Mouse (Mus musculus) embryo, embryonic 11.5 days (tissue): ENCODE measurements around the gene Wipf2.

Experiments used
- DNase-seq: peaks from one replicate; pipeline ENCODE4 v3.0.0-alpha.2; 2012; ENCODE audit warnings: low read depth, low spot score

Wipf2 gene

DNA sequence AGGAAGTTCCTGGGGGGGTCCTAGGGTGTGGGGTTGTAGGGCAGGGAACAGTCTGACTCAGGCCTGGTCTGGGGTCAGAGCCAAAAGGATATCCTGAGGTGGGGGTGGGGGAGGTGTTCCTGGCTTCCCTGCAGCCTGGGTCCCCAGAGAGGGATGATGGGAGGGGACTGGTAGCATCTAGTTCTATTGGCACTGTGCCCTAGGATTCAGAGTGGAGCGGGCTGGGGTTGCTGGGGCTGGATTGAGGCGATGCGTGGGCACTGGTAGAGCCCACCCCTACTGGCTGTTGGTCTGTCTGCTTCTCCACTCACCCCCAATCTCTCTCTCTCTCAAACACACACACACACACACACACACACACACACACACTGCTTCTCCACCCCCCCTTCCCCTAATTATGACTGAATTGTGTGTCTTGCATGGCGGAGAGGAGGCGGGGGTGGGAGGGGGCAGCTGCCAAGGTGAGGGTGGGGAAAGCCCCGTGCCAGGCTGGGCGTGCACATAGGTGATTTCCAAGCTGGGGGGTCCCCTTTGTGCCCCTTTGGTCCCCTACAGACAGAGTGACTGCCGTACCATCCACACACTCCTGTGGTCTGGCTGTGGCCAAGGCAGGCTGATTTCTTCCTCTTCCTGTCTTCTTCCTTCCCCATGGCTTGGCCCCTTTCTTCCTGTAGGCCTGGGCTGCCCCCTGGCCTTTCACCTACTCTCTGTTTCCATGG lies 79.6 kb downstream of the Wipf2 start:
- no peak for DNase-seq

DNA sequence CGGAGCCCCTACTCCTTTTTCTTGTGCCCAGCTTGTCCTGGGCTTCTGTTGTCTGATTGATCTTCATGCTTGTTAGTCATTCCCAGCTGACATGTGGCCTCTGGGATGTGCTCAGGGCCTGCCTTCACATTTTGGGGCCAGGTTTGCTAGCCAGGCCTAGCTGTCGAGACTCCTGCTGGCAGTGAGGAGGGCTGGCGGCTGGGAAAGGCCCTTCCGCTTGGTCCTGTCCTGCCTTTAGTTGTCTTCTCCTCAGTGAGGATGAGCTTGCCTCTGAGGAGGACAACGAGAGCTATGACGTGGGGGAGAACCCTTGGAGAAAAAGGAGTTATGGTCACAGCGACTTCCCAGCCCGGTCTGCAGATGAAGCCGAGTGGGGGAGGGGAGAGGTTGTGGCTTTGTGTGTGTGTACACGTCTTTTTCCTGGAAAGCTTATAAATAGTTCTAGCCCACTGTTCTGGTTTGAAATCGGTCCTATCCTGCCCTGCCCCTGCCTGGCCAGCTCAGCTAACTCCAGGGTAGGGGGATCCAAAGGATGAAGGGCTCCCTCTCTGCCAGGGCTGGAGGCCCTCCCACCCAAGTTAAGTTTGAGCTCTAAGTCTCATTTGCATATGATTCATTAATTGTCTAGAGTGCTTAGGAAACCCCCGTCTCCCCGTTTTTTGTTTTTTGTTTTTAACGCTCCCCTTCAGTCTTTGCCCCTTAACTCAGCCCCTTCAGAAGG lies 80.5 kb downstream of the Wipf2 start:
- DNase-seq: no peak

DNA sequence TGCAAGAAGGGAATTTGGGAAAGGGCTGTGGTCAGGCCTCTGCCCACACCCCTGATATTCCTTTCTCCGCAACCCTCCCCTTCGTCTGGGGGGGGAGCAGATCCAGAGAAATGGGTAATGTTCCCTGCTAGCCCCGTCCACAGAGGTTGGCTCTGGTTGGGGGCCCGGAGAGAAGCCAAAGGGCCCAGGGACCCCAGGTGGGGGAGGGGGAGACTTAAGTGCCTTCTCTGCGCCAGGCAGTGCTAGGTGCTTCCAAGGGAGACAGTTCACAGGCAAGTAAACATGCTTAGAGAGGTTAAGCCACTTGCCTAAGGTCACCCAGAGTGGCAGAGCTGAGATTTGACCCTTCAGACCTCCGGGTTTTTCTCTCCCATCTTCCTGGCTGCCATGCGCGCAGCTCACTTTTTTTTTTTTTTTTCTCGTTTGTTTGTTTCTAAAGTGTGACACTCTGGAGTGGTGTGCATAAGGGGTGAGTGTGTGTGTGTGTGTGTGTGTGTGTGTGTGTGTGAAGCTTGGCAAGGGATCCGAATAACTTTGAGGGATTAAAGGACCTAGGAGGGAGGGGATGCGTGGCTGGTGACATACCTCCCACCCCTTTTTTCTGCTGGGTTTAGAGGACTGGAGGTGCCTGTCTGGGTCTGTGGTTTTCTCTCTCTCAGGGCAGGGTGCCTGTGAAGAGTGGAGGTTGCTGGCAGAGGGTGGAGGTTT lies 81.6 kb downstream of the Wipf2 start:
- no peak for DNase-seq

DNA sequence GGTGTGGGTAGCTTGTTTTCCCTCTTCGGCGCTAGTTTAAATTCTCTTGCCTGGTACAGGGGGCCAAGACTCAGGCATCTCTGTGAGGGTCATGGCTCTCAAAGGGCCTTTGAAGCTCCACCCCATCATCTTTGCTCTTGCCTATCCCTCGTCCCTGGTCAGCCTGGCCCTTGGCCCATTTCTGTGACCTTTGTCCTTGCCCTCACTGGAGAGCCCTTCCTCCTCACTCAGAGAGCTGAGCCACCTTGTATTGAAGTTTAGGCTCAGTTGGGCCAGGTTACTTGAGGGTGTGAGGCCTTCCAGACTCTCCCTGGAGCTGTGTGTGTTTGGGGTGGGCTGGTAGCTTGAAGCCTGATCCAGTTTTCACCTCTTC lies 82.2 kb downstream of the Wipf2 start:
- no peak for DNase-seq

DNA sequence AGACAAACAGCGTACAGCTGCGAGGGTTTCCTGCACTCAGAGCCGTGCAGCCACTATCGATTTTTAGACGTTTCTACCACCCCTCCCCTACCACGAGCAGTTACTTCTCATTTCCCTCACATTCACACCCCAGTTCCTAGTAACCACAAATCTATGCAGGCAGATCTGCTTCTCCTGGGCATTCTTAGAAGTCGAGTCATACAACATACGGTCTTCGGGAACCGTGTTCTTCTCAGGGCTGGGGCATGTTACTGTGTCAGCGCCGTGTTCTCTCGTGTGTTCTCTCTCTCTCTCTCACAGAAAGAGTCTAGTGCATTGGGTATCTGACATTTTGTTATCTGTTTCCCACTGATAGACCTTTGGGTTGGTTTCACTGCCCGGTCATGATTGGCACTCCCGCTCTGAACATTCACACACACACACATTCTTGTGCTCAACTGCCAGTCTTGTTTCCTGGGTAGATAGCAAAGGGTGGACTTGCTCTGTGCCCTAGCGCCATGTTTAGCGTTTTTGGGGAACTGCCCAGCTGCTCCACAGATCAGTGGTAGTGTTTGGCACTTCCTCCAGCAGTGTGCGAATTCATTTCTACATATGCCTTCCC lies 84.6 kb downstream of the Wipf2 start:
- DNase-seq: no peak

DNA sequence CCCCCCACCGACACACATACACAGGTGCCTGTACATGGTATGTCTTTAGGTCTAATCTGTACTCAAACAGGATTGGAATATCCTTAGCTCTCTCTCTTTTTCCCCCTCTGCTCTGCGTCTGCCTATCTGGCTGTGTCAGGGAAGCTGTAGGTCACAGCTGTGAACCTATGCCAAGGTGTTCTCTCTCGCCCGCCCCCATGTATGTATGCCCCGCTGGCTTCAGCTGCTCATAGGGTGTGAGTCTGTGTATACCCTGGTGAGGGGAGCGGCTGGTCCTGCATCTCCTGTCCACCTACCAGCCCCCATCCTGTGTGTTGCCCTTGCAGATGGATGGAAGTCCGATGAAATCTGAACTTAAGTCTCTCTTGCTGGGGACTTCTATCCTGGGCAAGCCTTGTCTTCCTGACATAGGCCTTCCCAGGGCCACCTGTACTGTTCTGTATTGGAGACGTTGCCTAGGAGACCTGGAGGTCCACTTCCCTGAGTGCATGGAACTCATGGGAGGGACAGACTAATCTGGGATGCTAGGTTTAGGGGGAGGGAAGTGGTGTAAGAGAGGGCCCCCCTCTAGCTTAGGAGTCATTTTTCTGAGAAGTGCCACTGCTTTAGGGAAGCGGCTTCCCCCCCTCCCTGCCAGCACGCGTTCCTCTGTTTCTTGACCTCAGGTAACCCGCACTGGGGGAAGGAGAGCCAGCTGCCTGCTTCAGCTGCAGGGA lies 86.0 kb downstream of the Wipf2 start:
- no peak for DNase-seq

DNA sequence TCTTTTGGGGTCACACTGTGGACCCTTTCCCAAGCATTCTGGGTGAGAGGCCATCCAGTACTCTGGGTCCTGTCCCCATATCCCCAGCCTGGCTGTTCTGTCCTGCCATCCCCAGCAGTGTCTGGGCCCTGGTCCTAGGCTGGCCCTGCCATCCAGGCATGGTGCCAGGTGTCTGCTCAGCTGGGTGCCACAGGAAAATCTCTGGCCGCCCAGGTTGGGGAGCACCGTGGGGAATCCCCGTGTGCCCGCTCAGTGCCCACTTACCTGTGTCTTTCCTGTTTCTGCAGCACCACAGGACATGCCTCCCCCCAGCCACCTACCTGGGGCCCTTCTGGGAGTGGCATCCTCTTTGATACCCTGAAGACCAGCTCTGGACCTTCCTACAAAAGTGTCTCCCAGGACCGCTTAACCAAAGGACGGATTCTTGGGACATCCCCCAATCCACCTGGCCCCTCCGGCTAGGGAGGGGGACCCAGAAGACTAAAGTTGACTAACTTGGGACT lies 86.6 kb downstream of the Wipf2 start:
- DNase-seq: no peak

DNA sequence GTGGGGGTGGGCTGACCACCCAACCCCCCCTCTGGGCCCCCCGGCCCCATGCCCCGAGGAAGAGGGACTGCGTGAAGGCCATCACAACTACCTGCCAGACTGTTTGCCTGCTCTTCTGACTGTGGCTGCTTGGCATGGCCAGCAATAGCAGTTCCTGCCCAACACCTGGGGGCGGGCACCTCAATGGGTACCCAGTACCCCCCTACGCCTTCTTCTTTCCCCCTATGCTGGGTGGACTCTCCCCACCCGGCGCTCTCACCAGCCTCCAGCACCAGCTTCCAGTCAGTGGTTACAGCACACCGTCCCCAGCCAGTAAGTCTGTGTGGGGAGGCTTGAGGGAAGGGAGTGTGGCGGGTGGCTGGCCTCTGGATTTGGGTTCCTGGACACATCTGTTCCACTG lies 87.0 kb downstream of the Wipf2 start:
- DNase-seq: no peak

DNA sequence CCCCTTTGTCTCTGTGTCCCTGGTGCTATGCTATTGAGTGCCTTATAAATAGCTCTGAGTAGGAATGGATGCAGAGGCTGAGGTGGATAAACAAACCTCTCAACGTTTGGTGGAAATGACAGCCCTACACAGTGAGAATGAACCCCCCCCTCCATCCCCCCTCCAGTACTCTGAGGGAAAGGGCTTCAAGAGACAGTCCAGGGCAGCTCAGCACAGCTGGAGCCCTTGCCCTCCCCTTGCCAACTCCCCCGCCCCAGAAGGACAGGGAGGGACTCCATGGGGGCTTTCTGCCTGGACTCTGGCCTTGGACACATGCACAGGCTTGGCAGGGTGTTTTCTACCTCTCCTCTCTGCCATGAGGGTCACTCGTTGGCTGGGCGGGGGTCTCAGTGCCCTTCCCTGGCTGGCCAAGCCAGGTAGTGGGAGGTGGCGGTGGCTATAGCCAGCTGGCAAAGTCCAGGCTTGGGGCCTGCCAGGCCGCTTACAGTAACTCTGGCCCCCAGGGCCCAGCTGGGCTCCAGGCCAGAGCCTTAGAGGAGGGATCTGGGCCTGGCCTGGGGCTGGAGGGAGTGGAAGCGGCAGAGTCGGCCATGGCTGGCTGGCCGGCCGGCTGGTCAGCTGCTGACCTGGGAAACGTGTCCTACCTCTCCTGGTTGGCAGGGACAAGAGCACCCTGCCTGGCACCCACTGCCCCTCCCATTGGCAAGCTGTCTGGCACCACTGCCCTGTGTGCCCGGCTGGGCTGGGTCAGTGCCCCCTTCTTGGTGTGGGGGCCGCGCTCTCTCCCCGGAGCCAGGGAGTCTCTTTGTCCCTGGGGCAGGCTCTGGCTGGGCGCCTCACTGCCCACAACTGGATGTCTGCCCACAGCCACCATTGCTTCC lies 87.8 kb downstream of the Wipf2 start:
- no peak for DNase-seq

DNA sequence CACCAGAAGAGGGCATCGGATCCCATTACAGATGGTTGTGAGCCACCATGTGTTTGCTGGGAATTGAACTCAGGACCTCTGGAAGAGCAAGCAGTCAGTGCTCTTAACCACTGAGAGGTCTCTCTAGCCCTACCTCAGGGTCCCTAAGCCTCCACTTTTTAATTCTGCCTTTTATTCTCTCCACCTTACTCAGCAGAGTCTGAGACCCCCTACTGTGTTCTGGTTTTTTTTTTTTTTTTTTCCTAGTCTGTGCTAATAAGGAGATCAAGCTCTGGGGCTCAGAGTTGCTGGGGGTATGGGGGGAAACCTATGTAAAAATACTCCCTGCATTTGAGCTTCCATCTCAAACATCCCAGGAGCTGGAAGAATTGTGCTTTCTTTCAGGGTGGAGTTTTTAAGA lies 88.7 kb downstream of the Wipf2 start:
- DNase-seq: no peak

DNA sequence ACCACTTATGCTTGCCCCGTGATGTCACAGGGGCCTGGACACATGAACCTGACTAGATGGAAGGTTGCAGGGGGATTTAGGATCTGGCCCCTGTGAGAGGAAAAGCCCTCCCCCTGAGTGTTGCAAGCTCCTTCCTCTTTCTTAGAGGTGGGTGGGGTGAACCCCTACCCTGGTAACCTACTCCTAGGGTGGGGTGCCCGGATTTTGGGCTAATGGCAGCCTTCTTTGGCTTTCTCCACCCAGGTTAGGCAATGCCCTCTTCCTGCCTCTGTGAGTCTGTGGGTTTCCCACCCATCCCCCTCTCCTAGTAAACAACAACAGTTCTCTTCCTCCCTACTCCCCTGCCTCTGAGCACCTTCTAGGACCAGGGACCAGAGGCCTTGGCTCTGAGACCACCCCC lies 89.3 kb downstream of the Wipf2 start:
- DNase-seq: no peak

DNA sequence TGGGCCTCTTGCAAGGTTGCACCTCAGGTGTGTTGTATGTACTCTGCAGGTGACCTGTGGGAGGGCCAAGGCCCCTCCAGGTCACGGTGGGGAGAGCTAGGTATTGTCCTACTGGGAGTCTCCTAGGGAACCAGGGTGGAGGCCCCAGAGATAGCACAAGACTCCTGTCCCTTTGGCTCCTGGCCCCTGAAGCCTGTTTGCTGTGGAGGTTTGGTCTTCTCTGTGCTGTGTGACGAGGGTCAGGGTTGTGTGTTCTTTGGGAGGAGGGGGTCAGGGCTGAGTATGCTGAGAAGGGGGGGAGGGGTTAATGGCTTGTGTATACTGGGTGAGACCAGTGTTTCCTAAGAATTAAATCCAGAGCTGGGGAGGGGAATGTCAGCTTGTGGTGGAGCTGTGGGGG lies 89.9 kb downstream of the Wipf2 start:
- DNase-seq: no peak

DNA sequence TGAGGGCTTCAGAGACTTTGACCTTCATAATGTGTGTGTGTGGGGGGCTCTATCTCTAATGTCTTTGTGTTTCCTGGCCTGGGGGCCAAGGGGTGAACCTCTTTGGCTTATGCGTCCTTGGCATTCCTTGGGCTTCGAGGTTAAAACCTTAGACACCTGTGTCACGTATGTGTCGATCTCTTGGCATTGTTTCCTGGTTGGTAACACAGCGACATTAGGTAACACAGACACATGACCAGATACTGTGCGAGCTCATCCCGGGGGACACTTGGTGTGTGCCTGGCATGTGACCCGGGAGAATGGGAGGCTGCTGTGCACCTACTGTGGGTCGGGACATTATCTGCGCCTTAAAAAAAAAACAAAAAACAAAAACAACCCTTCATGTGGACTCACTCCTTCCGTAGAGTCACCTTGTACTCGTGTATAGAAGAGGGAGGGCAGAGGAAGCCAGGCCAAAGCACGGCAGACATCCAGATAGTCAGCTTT lies 90.4 kb downstream of the Wipf2 start:
- DNase-seq: no peak

DNA sequence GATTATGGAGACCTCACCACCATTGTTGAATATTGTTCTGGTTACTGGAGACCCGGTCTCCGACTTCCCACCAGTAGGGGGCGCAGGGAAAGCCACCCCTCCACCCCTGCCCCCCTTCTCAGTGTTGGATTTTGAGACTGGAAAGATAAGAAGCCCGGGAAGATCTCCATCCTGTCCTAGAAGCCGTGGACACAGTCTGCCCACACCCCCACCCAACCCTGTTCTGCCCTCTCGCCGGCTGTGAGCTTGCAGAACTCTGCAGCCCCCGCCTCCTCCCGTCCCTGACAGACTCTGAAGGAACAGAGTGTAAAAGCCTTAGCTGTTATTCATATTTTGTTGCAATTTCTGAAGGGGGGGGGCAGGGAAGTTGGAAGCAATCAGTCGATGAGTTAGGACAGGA lies 90.9 kb downstream of the Wipf2 start:
- DNase-seq: no peak
